Mouse (Mus musculus) ES-E14 (cell line): ENCODE data around the gene Car14.

Source experiments
- CHD2 ChIP-seq: IDR thresholded peaks from 2 replicates; pipeline ENCODE4 v1.6.1; 2014; ENCODE audit warnings: mild to moderate bottlenecking, low read depth, low read length, inconsistent platforms
- HCFC1 ChIP-seq: IDR thresholded peaks from 2 replicates; pipeline ENCODE4 v1.6.1; 2012; ENCODE audit warnings: low read length, inconsistent platforms, borderline replicate concordance; ENCODE audit not compliant: insufficient read depth
- ZC3H11A ChIP-seq: IDR thresholded peaks from 2 replicates; pipeline ENCODE4 v1.6.1; 2012; ENCODE audit warnings: low read depth, mild to moderate bottlenecking, inconsistent platforms, low read length, borderline replicate concordance
- ZNF384 ChIP-seq: IDR thresholded peaks from 2 replicates; pipeline ENCODE4 v1.6.1; 2012; ENCODE audit warnings: low read depth, low read length, inconsistent platforms

- TF ChIP-seq HCFC1 (no peak), ZNF384 (no peak), CHD2 (no peak), ZC3H11A (no peak)
These were observed 852 bp upstream of the Car14 start for GRCm38 (mm10) chr3:95905146-95905939.
